ENCODE assay signal across 10 mouse cellular contexts in the genomic region with DNA sequence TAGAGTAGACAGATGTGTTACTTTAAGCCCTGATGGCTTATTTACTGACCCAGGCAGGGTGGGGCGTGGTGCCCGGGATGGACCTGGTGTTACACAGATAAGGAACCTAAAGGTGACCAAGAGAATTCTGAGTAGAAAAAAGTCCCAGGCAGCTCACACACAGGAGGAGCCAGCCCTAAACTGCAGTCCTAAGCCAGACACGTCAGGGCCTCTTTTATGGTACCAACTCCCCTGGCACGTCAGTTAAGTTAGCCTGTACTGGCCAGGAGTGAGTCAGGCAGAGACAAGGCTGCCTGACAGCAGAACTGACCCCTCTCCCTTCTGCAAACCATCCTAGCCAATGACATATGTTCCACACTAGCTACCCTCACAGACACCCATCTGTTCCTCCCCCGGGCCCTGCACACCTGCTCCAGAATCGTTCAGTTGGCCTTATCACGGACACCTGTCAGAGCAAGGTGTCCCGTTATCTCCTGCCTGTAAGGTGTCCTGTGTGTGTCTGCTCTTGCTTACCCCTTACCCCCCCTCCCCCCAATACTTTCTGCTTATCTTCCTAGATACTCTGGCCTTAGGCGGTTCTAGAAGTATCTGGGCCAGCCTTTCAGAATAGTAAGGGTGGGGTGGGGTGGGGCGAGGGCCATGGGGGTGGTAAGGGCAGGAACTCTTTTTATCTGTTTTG.
DNase-seq lines count a peak whose midpoint lies in the region; ATAC-seq and TF ChIP-seq lines count a peak whose summit lies in the region.
"Had no signal": no experiment of that assay in that cellular context is flagged by ENCODE, and none has a peak within 500 bp of the region (broad histone marks: within the 10 kb centered on the region; RNA-seq: fewer than 3 reads in every experiment).

No protein-coding gene starts in this region.

- no peaks in the 10 kb centered on the region for H3K79me2 ChIP-seq in myocyte (ENCODE audit: control insufficient read depth, insufficient read depth)

- H3K4me3 ChIP-seq in heart, embryonic 16.5 days (ENCODE audit: low read length) = no peak overlapping the region
- no peak overlapping the region for H3K4me3 ChIP-seq in hindbrain, embryonic 11.5 days (ENCODE audit: low read depth, low read length)
- no peak overlapping the region for H3K4me3 ChIP-seq in myocyte
- H3K4me3 ChIP-seq in gastrocnemius, adult 2 months = no peak overlapping the region

- H3K27ac ChIP-seq in heart, embryonic 16.5 days (ENCODE audit: low read length) = peak overlapping the region; percentile 62; the same call in 1 of the 2 replicates
- peak overlapping the region; percentile 67; the same call in 1 of the 2 replicates for H3K27ac ChIP-seq in hindbrain, embryonic 11.5 days (ENCODE audit: low read depth, low read length)
- H3K27ac ChIP-seq in gastrocnemius, adult 2 months = no peak overlapping the region

- TF ChIP-seq POLR2A in myocyte (IDR thresholded peaks at IDR 0.05; ENCODE audit: insufficient read length, low read depth) = no peak

- intact Hi-C loops in gastrocnemius, adult 2 months (cut with DNase I) = loop anchor here (5.0 to 10.0 kb wide), 2 partner anchors 43 to 80 kb away; no protein-coding TSS in a partner anchor

- TF ChIP-seq CTCF in gastrocnemius, adult 2 months (IDR thresholded peaks at IDR 0.05) = no peak

- no peak overlapping the region for H3K4me2 ChIP-seq in heart, embryonic 16.5 days (ENCODE audit: low read depth, low read length)
- H3K4me2 ChIP-seq in hindbrain, embryonic 11.5 days (replicated peaks; ENCODE audit: low read depth, low read length) = no peak overlapping the region
- no peak overlapping the region for H3K4me2 ChIP-seq in myocyte (ENCODE audit: low read depth)

- WGBS in heart, embryonic 16.5 days = 40% methylated on average over 10 of the region's 10 CpGs
- 68% methylated on average over 10 of the region's 10 CpGs for WGBS in hindbrain, embryonic 11.5 days

- no peaks in the 10 kb centered on the region for H3K27me3 ChIP-seq in heart, embryonic 16.5 days (ENCODE audit: control insufficient read depth, insufficient read depth, low read length)
- no peaks in the 10 kb centered on the region for H3K27me3 ChIP-seq in hindbrain, embryonic 11.5 days (ENCODE audit: control insufficient read depth, insufficient read depth, low read length)
- H3K27me3 ChIP-seq in myocyte (ENCODE audit: control insufficient read depth, insufficient read depth, insufficient read length) = no peaks in the 10 kb centered on the region

- no peak overlapping the region for H3K9ac ChIP-seq in heart, embryonic 16.5 days (ENCODE audit: low read length)
- no peak overlapping the region for H3K9ac ChIP-seq in hindbrain, embryonic 11.5 days (ENCODE audit: low read depth, low read length)

- no peaks in the 10 kb centered on the region for H3K9me3 ChIP-seq in heart, embryonic 16.5 days (replicated peaks; ENCODE audit: control insufficient read depth, low read length)
- H3K9me3 ChIP-seq in hindbrain, embryonic 11.5 days (ENCODE audit: control insufficient read depth, low read length) = no peaks in the 10 kb centered on the region

- no peak; the same call in 1 of the 2 replicates for ATAC-seq in heart, embryonic 16.5 days (replicated peaks; ENCODE audit: extremely low read depth, insufficient read depth, low FRiP score)
- peak; percentile 42 for ATAC-seq in hindbrain, embryonic 11.5 days (ENCODE audit: low FRiP score)

- H3ac ChIP-seq in myocyte (ENCODE audit: control insufficient read depth, insufficient read length) = no peak overlapping the region

- H3K4me1 ChIP-seq in heart, embryonic 16.5 days (ENCODE audit: control insufficient read depth, insufficient read depth, low read length) = peaks cover 25% of the 10 kb centered on the region
- peaks cover 7% of the 10 kb centered on the region for H3K4me1 ChIP-seq in hindbrain, embryonic 11.5 days (replicated peaks; ENCODE audit: control insufficient read depth, insufficient read depth, low read length)

- no peaks in the 10 kb centered on the region for H3K36me3 ChIP-seq in heart, embryonic 16.5 days (ENCODE audit: control insufficient read depth, insufficient read depth)
- no peaks in the 10 kb centered on the region for H3K36me3 ChIP-seq in hindbrain, embryonic 11.5 days (ENCODE audit: control insufficient read depth, insufficient read depth, low read length)
- H3K36me3 ChIP-seq in myocyte (ENCODE audit: control insufficient read depth, insufficient read depth) = no peaks in the 10 kb centered on the region

- DNase-seq in heart, adult 9 months (ENCODE audit: low spot score in 2 of 2) = no peak
- peak; percentile 87 for DNase-seq in MEL-GATA-1-ER (ENCODE audit: extremely low read depth, low read depth)
- no peak for DNase-seq in hindbrain, embryonic 11.5 days (ENCODE audit: low spot score)
- no peak for DNase-seq in gastrocnemius, adult 18-20 months (ENCODE audit: low spot score)
- DNase-seq in kidney, postnatal 25 days = no peak
- DNase-seq in gastrocnemius, adult 2 months = no peak
- DNase-seq: kidney, postnatal 14 days; right cerebral cortex, postnatal 14 days had no signal

TF ChIP-seq in myocyte, 11 proteins besides CTCF, POLR2A, EP300 and RAD21:
- TF ChIP-seq MYOG (IDR thresholded peaks at IDR 0.05; ENCODE audit: control insufficient read depth in 1 of 3, insufficient read depth in 1 of 3, insufficient read length in 2 of 3, low read depth in 2 of 3) = peak in 1 of 3 experiments; percentile 78
- no peak for TF ChIP-seq CEBPB (IDR thresholded peaks at IDR 0.05; ENCODE audit: insufficient read depth, poor library complexity, severe bottlenecking)
- no peak for TF ChIP-seq USF1 (IDR thresholded peaks at IDR 0.05; ENCODE audit: low read depth)
- TF ChIP-seq TCF12 (IDR thresholded peaks at IDR 0.05; ENCODE audit: insufficient read depth, poor library complexity, severe bottlenecking) = peak; percentile 3
- peak in 2 of 3 experiments; percentile 48 to 64 for TF ChIP-seq MYOD1 (IDR thresholded peaks at IDR 0.05; ENCODE audit: control insufficient read depth in 1 of 3, insufficient read length in 2 of 3, low read depth in 2 of 3)
- TF ChIP-seq MAX (IDR thresholded peaks at IDR 0.05; ENCODE audit: low read depth) = no peak
